Mouse (Mus musculus): ENCODE data around the gene Vmn1r6.
"Not testable (repeated sequence)": the region's sequence is repeated elsewhere in the genome, so short reads cannot be mapped to it uniquely, and the experiment has no call there.

Vmn1r6 gene

GRCm38 (mm10) chr6:56996943-56997342, at the start of gene Vmn1r6:
Vmn1r6 (plus strand) TSS chr6:56997243.
- no peak for DNase-seq

- DNase-seq = no peak
These were observed 40.6 kb upstream of the Vmn1r6 start for GRCm38 (mm10) chr6:56956436-56956835.

- no peak for DNase-seq
These were observed 27.1 kb upstream of the Vmn1r6 start, which contains the start of gene Vmn1r5 for GRCm38 (mm10) chr6:56969973-56970372. Vmn1r5 (plus strand) TSS chr6:56970273.

- DNase-seq = not testable (repeated sequence)
These were observed 28.2 kb downstream of the Vmn1r6 start, which contains the start of gene Vmn1r7 for GRCm38 (mm10) chr6:57025224-57025623. Vmn1r7 (minus strand) TSS chr6:57025324.

- no peak for DNase-seq
These were observed 34.9 kb downstream of the Vmn1r6 start, which contains the start of gene Vmn1r8 for GRCm38 (mm10) chr6:57031984-57032383. Vmn1r8 (plus strand) TSS chr6:57032284.

- DNase-seq = no peak
These were observed 37.6 kb downstream of the Vmn1r6 start for GRCm38 (mm10) chr6:57034674-57035073.

All from cerebellum, adult 8-10 months (tissue).